Mouse (Mus musculus) retina, postnatal 1 day (tissue): Measurements from ENCODE around the gene Btbd1.

Experiments
- DNase-seq: peaks from one replicate; pipeline ENCODE4 v3.0.0-alpha.2; 2012

The Btbd1 gene

GRCm38 (mm10) chr7:81775325-81775724 lies 53.9 kb downstream of the Btbd1 start:
- DNase-seq = no peak

GRCm38 (mm10) chr7:81772786-81773539 lies 56.3 kb downstream of the Btbd1 start:
- no peak for DNase-seq

GRCm38 (mm10) chr7:81763110-81763845 lies 66.0 kb downstream of the Btbd1 start:
- peak; percentile 50 for DNase-seq

GRCm38 (mm10) chr7:81762180-81763109 lies 66.8 kb downstream of the Btbd1 start, which contains the start of gene Ramac:
Gene Ramac, plus strand, starts transcription at chr7:81762925.
- peak; percentile 97 for DNase-seq

GRCm38 (mm10) chr7:81747956-81748355 lies 81.3 kb downstream of the Btbd1 start:
- no peak for DNase-seq

GRCm38 (mm10) chr7:81744145-81744544 lies 85.1 kb downstream of the Btbd1 start:
- DNase-seq = peak; percentile 38
